Mouse (Mus musculus) urinary bladder, adult 2 months (tissue): Measurements from ENCODE around the gene Ppp5c. TPM values are rescaled to one million over a fixed set of nuclear protein-coding genes. Genes with fewer than 3 reads are reported as not detected.
A peak's percentile ranks its signal among the peaks of the same experiment; 100 is the strongest.

Source experiments
- DNase-seq: peaks from one replicate; pipeline ENCODE4 v3.0.0; 2022; ENCODE audit warnings: low spot score
- polyA plus RNA-seq: library from polyadenylated mRNA; depleted of rRNA; stranded (reverse); fragments of >200 nt; gene quantifications from 2 replicates; pipeline ENCODE4 v1.2.3, GENCODE M21; 2012

Gene Ppp5c
- polyA plus RNA-seq, 1 experiment = 116 TPM

DNA sequence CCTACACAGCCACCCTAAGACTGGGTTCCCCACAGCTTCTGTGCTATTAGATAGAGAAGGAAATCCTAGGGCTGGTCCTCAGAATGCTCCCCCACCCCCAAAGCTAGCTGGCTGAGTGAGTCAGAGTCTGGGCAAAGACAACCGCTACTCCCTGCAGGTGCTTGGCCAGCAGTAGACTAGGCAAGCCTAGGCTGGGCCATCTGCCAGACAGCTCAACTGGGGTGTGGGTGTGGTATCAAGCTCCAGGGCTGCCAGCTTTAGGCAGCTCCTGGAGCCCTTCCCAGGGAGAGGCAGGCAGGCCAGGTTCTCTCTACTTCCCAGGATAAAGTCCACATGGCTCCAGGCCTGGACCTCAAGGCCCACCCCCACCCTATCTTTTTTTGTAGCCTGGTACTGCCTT lies 10.7 kb downstream of the Ppp5c start:
- DNase-seq = peak; percentile 65

GRCm38 (mm10) chr7:17015381-17015780 lies 12.3 kb downstream of the Ppp5c start:
- DNase-seq = no peak

GRCm38 (mm10) chr7:17011909-17012590 lies 15.7 kb downstream of the Ppp5c start:
- no peak for DNase-seq

DNA sequence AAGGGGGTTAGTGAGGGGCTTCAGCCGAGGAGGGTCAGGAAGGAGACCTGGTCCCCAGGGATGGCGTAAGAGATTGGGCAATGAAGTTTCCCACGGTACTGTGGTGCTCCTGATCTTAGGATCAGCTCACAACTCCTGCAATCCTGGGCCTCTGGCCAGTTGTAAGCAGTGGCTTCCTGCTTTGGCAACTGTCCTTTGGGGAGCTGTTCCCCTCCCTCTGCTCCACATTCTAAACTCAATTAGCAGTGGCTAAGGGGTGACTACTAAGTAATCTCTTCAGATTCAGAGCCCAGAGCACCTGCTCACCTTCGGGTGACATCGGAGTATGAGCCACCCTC lies 17.7 kb downstream of the Ppp5c start:
- DNase-seq = no peak

DNA sequence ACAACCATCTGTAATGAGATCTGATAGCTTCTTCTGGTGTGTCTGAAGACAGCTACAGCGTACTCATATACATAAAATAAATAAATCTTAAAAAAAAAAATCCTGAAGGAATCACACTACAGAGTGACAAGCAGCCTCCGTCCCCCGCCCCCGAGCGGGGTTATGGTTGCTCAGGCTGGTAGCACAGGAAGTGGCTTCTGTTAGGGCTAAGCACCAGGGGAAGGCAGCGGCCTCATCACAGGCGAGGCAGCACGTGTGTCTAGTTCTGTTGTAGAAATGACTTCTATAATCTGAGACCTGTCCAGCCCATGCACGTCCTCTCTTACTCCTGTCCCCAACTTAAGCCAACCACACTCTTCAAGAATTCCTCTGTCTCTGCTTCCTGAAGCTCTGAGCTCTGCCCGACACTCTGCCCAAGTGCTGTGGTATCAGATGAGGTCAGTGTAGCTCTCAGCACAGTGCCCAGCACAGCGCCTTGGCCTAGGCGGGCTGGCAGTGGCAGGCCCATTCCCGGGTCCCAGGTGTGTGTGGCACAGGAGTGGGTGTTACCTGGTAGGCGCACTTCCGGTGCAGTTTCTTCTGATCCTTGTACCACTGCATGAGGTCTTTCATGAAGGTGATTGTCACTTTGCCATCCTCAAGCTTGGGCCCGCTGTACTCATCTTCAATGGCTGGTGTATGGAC lies 18.3 kb downstream of the Ppp5c start:
- DNase-seq = no peak

DNA sequence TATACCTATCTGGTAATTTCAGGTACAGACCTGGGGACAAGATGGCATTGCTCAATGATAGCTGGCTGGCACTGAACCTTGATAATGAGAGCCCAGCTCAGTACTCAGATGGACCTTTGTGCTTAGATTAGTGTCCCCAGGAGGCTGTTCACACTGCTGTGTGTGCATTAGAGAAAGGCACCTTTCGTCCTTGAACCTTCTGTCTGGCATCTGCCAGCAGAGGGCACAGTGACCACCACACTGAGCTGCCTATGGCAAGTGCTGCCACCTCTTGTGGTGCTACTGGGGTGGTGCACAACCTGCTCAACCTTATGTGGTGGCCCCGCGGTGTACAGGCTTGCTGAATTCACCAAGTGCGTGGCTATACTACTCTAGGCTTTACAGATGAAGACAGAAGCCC lies 20.4 kb downstream of the Ppp5c start:
- no peak for DNase-seq

GRCm38 (mm10) chr7:17004716-17005115 lies 23.0 kb downstream of the Ppp5c start:
- DNase-seq = no peak

DNA sequence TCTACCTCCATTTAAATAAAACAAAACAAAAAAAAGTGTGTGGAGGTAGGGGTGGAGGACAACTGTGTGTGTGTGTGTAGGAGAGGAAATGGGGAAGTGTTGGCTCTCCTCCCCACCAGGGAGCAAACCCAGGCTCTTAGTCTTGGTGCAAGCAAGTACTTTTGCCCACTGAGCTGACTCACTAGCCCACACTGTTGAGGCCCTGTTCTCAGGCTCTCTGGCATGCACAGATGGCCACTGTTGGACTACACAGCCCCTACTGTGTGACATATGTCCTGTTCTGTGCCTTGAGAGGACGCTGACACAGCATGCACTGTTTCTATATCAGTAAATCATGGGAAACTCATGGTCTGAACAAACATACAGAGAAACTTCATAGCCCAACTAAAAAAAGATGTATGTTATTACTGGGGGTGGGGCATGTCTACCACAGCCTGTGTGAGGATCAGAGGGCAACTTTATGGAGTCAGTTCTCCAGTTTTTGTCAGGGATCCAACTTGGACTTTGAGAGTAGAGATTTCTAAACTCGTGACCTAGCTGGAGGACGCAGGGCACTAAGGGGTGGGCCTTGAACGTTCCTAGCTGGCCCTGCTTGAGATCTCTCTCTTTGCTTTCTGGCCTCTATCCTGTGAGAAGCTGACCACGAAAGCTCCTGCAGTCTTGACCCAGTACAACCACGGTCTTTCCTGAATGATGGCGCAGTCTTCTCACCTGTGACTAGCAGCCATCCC lies 24.3 kb downstream of the Ppp5c start:
- DNase-seq = no peak

- DNase-seq = no peak
Measured at GRCm38 (mm10) chr7:17002375-17003195, 25.1 kb downstream of the Ppp5c start.

DNA sequence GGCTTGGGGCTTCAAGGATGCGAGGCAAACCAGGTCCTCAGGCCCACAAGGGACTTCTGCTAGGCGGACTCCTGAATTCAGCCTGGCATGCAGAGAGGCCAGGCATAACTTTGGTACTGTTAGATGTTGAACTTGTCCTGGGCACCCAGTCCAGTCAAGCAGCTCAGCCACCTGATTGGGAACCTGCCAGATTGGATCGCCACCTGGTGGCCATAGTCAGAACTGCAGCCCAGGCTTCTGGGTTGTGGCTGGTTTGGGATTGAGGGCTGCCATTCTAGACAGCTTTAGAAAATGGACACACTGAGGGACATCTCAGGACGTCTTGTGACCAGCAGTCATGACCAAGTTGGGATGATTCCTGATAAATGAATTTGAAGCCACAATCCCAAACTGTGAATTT lies 28.1 kb downstream of the Ppp5c start:
- DNase-seq = peak; percentile 91

DNA sequence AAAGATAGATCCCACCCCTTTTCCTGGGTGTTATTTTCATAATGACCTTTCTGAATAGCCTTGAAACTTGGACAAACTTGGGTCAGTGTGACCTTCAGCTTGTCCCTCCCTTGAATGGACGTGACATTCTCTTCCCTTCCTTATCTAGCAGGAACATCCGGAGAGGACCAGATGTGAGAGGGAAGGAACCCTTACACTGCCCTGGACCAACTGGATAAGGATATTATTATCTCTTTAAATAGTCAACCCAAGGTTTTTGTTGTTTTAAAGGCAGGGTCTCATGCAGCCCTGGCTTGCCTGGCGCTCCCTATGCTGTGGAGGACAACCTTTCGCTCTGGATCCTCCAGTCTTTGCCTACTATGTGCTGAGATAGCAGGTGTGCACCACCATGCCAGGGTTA lies 28.5 kb downstream of the Ppp5c start:
- no peak for DNase-seq

DNA sequence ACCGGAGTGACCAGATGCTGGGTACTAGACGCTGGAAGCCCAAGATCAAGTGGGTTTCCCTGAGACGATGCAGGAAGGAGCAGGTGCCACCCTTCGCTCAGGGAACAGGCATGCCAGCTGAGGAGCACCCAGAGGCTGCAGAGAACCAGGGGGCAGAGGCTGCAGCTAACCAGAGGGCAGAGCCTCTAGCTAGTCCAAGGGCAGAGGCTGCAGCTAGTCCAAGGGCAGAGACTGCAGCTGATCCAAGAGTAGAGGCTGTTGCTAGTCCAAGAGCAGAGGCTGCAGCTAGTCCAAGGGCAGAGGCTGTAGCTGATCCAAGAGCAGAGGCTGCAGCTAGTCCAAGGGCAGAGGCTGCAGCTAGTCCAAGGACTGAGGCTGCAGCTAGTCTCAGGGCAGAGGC lies 32.4 kb downstream of the Ppp5c start:
- no peak for DNase-seq

- no peak for DNase-seq
Measured at GRCm38 (mm10) chr7:16994400-16994799, 33.3 kb downstream of the Ppp5c start.

DNA sequence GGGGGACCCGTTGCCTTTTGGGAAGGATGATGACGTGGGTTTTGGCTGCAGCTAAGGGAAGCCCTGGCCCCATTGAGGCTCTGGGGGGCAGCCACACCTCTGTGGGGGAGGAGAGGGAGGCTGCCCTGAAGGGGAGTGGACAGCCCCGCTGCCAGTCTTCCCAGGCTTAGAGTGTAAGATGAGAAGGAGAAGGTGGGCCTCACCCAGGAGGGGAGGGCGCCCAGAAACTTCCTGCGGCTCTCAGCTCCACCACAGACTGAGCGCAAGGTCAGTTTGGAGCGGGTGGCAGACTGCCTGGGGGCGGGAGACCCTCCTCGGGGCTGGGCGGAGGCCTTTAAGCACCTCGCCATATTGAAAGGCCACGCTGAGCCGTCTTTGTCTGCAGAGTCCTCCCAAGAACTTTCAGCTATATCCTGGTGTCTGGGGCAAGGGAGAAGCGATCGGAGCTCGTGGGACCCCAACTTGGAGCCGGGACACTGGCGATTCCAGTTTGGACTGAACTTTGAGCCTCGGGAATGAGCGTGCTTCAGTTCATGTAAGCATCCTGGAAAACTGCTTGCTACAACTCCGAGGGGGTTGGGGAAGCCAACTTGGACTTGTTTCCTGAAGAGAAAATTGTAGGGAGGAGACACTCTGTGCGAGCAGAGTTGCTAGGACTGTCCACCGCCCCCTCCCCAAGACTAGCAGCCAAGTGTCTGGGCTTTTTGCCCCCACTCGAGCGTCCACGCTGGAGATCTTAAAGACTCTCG lies 33.9 kb downstream of the Ppp5c start:
- DNase-seq = no peak

- DNase-seq = no peak
Measured at GRCm38 (mm10) chr7:16992451-16992807, 35.3 kb downstream of the Ppp5c start, which contains the start of gene Ccdc8. Gene Ccdc8, plus strand, starts transcription at chr7:16992708.

DNA sequence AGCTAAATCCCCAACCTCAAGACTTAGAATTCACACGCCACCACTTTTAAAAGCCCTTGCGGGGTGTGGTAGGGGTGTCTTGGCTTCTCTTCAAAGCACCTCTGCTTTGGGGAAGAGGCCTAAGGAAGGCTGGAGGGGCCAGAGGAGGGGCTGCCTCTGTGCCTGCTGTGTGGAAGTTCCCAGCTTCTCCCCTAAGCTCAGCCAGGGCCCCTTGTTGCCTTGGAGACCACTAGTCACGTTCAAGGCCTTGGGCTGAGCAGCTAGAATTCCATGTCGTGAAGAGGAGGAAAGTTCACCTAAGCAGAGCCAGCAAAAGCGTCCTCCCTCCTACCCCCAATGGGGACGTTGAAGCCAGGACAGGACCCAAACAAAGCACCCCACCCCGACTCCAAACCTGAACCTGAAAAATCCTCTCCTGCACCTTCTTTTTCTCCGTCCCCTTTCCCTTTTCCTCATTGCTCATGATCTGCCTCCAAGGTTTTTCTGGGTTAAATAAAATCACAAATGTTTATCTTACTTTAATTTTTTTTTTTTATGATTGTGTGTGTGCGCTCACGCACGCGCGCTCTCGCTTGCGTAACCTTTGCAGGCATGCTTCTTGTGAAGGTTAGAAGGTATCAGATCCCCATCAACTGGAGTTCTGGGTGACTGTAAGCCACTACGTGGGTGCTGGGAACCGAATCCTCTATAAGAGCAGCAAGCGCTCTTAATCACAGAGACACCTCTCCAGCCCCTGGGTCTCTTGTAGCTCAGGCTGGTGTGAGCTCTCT lies 35.9 kb downstream of the Ppp5c start:
- DNase-seq = no peak

- DNase-seq = no peak
Measured at GRCm38 (mm10) chr7:16990006-16990744, 37.5 kb downstream of the Ppp5c start.

- no peak for DNase-seq
Measured at GRCm38 (mm10) chr7:16988405-16988804, 39.3 kb downstream of the Ppp5c start.

- DNase-seq = no peak
Measured at GRCm38 (mm10) chr7:16987541-16988149, 40.1 kb downstream of the Ppp5c start.
